Mouse (Mus musculus) thymus, adult 2 months (tissue): ENCODE measurements at regions not wholly inside any gene's neighbourhood (a gene's known extent, or its start where the extent isn't known, plus 50 kb on each side); places are given as distances from the start of the nearest gene placed in this dataset.
A peak's percentile ranks its signal among the peaks of the same experiment; 100 is the strongest.

Experiments
- CTCF ChIP-seq: fragments of 200-500 bp; IDR thresholded peaks from 2 replicates; pipeline ENCODE4 v1.5.1; 2012; ENCODE audit warnings: mild to moderate bottlenecking, control low read depth, low read length, moderate library complexity, borderline replicate concordance; ENCODE audit not compliant: control insufficient read depth, poor library complexity, insufficient read depth; ENCODE audit errors: extremely low read depth
- POLR2A ChIP-seq: fragments of 200-500 bp; IDR thresholded peaks from 2 replicates; pipeline ENCODE4 v1.6.1; 2012; ENCODE audit warnings: mild to moderate bottlenecking, low read length, control low read depth, moderate library complexity; ENCODE audit not compliant: control insufficient read depth, poor library complexity, insufficient read depth; ENCODE audit errors: extremely low read depth

GRCm38 (mm10) chr9:40583554-40583953 is 52.4 kb upstream of the Gramd1b start:
- TF ChIP-seq CTCF = peak; percentile 68; the same call in 1 of the 2 replicates
- TF ChIP-seq POLR2A = no peak
